Mouse (Mus musculus) regulatory T cell (primary cell): Measurements from ENCODE around the gene Arl10.

Source experiments
- in situ Hi-C: fragments of 300-600 bp; cut with MboI, MseI; formaldehyde crosslinking; loops from one replicate; pipeline ENCODE4 v1.15.1; 2025; ENCODE audit warnings: high pct_unique_total_duplicates

Arl10 gene

GRCm38 (mm10) chr13:54616307-54616706, 41.5 kb downstream of the Arl10 start:
- in situ Hi-C loops = no loop called here

DNA sequence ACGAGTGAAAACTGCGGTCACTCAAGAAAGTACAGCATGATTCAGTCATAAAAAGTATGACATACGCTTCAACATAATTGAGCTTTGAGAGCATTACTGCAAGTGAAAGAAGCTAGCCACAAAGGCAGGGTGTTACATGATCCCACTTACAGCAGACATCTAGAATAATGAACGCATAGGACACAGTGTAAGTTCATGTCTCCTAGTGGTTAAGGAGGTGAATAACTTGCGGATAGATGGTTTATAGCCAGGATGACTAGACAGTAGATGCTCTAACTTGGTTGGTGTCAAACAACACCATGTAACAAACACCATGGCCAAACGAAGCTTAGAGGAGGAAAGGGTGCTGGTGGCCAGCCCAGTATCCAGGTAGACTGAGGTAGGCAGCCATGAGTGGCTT, 42.2 kb downstream of the Arl10 start:
- in situ Hi-C loops = no loop called here

GRCm38 (mm10) chr13:54621155-54621932, 46.5 kb downstream of the Arl10 start, which contains the start of gene Faf2:
Gene Faf2, plus strand, starts transcription at chr13:54621784.
- in situ Hi-C loops = loop anchor here (5.0 kb wide), 1 partner anchor 71 kb away; the partner anchor contains the start of gene Rnf44

GRCm38 (mm10) chr13:54621960-54622521, 47.2 kb downstream of the Arl10 start:
- in situ Hi-C loops = loop anchor here (5.0 kb wide), 1 partner anchor 70 kb away; the partner anchor contains the start of gene Rnf44

DNA sequence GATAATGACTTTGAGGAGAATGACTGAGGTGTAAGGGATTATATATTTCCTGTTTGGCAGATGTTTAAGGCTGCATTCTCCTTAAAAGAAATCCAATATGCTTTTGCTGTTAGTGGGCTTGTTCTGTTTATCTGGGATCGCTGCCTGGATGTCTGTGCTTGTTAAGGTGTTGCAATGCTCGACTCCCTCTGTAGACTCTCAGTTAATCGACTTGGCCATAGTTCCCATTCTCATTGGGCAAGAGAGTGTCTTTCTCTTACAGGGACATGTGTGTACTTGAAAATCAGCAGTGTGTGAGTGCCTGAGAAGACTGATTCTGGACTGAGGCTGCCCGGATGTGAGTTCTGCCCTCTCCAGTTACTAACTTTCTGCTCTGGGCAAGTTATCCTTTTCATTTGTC, 54.3 kb downstream of the Arl10 start:
- in situ Hi-C loops = no loop called here
